Mouse (Mus musculus) ES-Bruce4 (cell line): ENCODE measurements around the gene Erp29.
A peak's percentile ranks its signal among the peaks of the same experiment; 100 is the strongest.

Source experiments
- CTCF ChIP-seq: IDR thresholded peaks from one replicate; pipeline ENCODE4 v1.8.1; 2011; ENCODE audit warnings: low read depth, low read length
- EP300 ChIP-seq: IDR thresholded peaks from 2 replicates; pipeline ENCODE4 v1.6.1; 2011; ENCODE audit warnings: low read depth, low read length; ENCODE audit not compliant: insufficient read depth
- POLR2A ChIP-seq: IDR thresholded peaks from one replicate; pipeline ENCODE4 v1.8.1; 2011; ENCODE audit warnings: low read length; ENCODE audit not compliant: insufficient read depth

GRCm38 (mm10) chr5:121472411-121472810, 20.1 kb upstream of the Erp29 start:
- no peak for TF ChIP-seq CTCF
- peak; percentile 18 for TF ChIP-seq POLR2A
- TF ChIP-seq EP300, result no peak
